Mouse (Mus musculus): Measurements from ENCODE around the gene Uba1y. TPM values are rescaled to one million over a fixed set of nuclear protein-coding genes. Genes with fewer than 3 reads are reported as not detected.
A peak's percentile ranks its signal among the peaks of the same experiment; 100 is the strongest.
"Not testable (repeated sequence)": the region's sequence is repeated elsewhere in the genome, so short reads cannot be mapped to it uniquely, and the experiment has no call there.

Gene Uba1y
- 0.12 and 0.24 TPM in 2 replicates for polyA plus RNA-seq (2015; fragmentation: Nextera tagmentation; extraction: Ambion mirVana)

DNA sequence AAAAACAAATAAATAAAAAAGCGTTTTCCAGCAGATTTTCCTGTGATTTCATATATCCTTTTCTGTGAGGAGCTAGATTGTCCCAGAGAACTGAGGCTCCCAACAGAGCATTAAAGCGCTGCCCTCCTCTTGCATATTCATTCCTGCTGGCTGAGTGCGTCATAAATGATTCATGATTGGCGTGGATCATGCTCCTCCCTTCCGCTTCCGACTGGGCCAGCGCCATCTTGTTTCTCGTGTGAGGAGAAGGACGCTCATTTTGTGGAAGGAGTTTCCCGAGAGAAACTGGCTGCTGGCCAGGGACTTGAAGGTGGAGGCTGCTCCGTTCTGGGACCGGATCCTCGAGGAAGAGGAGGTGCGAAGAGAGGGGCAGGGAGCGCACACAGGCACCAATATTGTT, at the start of gene Uba1y:
Gene Uba1y, plus strand, starts transcription at position 254 of the 400 bp plus-strand sequence.
- no peak within 1 kb of the TSS for H3K4me2 ChIP-seq (replicated peaks)
- no peak for ATAC-seq
- H3K27ac ChIP-seq: no peak within 1 kb of the TSS
- H3K9ac ChIP-seq (replicated peaks): no peak within 1 kb of the TSS
- H3K36me3 ChIP-seq: no peaks in the 10 kb centered on the region
- 83% methylated on average over 8 of the region's 15 CpGs for WGBS
- H3K4me3 ChIP-seq (replicated peaks): no peak within 1 kb of the TSS
- H3K27me3 ChIP-seq: no peaks in the 10 kb centered on the region
- H3K9me3 ChIP-seq: no peaks in the 10 kb centered on the region
- no peaks in the 10 kb centered on the region for H3K4me1 ChIP-seq (replicated peaks)

DNA sequence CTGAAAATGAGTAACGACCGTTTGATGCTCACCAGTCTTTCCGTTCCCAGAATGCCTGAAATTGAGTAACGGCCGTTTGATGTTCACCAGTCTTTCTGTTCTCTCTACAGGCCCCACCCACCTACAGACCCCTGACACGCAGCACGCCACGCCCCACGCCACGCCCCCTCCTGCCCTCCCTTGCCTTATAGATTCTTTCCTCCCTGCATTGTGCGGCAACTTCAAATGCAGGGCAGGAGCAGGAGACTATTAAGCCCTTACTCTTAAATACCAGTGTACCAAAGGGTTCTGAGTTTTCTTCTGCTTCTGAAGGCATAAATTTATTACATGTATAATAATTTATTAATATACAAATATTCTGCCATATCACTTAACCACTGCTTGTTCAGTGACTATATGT, 21.1 kb upstream of the Uba1y start, which contains the start of gene Zfy1:
Gene Zfy1, minus strand, starts transcription at position 101 of the 400 bp plus-strand sequence.
- not testable (repeated sequence) for ATAC-seq; H3K27me3 ChIP-seq; H3K9me3 ChIP-seq; H3K4me2 ChIP-seq (replicated peaks); H3K36me3 ChIP-seq; H3K9ac ChIP-seq (replicated peaks); H3K27ac ChIP-seq; H3K4me1 ChIP-seq (replicated peaks); H3K4me3 ChIP-seq (replicated peaks)
- WGBS: no CpG with 5 or more reads among the region's 11 CpGs

DNA sequence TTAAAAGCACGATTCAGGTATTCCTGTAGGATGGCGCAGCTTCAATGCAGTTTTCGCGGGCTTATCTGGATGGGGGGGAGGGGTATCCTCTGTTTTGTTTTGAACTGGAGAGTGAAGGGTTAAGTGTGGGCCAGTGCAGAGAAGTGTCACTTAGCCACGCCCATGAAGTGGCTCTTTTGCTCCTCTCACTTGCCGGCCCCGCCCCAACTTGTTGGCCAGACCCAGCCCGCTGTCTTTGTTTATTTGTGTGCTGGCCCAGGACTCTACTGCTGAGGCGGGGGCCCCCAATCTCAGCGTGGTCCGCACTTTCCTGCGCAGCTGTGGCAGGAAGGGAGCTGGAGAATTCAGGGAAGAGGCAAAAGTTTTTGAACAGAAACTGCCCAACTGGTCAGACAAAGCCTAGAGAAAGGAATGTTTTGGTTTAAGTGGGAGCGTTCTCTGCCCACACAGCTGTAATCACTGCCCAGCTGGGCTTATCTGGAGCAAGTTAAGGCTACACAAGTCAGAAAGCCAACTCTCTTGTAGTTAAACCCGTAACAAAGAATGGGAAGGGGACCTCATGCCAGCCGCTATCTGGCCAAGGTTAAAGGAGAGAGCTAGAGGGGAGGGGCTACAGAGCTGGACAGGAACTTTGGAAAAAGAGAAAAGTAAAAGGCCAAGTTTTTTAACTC, 9.3 kb upstream of the Uba1y start:
- Histone ChIP-seq H3K27me3 (no peaks in the 10 kb centered on the region), H3K4me3 (replicated peaks) (no peak overlapping the region; the same call in 1 of the 2 replicates), H3K36me3 (no peaks in the 10 kb centered on the region), H3K4me2 (replicated peaks) (peak overlapping the region; percentile 45), H3K9ac (replicated peaks) (no peak overlapping the region), H3K9me3 (no peaks in the 10 kb centered on the region), H3K4me1 (replicated peaks) (no peaks in the 10 kb centered on the region), H3K27ac (no peak overlapping the region; the same call in 1 of the 2 replicates)
- peak; percentile 82 for ATAC-seq
- WGBS: 0% methylated on average over 5 of the region's 15 CpGs

DNA sequence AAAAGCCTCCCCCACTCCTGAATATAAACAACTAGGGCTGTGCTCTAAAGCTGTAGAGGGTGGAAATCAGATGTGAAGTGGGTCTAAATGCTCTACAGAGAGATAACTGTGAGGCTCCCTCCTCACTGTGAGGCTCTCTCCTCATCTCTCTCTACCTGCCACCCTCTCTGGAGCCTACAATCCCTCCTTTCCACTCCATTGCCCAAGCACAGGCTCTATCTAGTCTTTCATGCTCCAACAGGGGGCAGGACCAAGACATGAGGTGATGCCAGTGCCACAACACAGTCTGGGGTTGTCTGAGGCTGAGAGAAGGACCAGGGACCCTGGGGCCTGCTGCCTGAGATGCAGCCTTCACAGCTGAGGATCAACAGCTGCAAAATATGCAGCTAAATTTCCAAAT, 54.0 kb downstream of the Uba1y start:
- Histone ChIP-seq H3K4me3 (replicated peaks) (no peak overlapping the region), H3K27me3 (no peaks in the 10 kb centered on the region), H3K27ac (peak overlapping the region; percentile 53; the same call in 1 of the 2 replicates), H3K9me3 (no peaks in the 10 kb centered on the region), H3K36me3 (no peaks in the 10 kb centered on the region), H3K9ac (replicated peaks) (no peak overlapping the region), H3K4me2 (replicated peaks) (no peak overlapping the region), H3K4me1 (replicated peaks) (no peaks in the 10 kb centered on the region)
- ATAC-seq: peak; percentile 82

DNA sequence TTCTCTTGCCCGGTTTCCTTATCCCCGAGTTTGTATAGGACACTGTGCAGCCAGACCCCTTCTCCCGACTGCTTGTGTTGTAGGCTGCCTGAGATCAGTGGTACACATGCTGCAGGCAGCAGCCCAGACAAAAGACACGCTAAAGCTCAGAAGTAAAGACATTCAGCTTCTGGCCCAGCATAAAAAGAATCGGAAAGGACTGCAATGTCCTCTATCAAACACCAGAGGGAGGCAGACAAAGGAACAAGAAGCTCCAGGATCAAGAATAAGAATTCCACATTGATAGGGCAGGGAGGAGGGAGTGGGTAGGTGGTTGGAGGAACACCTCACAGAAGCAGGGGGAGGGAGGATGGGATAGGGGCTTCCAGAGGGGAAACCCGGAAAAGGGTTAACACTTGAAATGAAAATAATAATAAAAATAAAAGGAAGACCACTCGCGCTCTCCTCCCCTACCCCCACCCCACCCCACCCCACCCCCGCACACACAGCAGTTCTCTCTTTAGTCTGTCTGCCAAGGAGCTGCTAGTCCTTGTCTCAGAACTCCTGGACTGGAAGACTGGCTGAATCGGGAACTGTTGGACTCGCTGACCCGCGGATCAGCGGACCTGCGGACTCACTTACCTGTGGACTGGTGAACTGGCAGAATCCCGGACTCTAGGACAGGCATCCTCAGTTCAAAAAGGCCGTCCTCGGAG, 54.6 kb downstream of the Uba1y start:
- Histone ChIP-seq H3K4me1 (replicated peaks) (no peaks in the 10 kb centered on the region), H3K4me3 (replicated peaks) (no peak overlapping the region), H3K27ac (peak overlapping the region; percentile 53; the same call in 1 of the 2 replicates), H3K27me3 (no peaks in the 10 kb centered on the region), H3K4me2 (replicated peaks) (peak overlapping the region; percentile 29), H3K9ac (replicated peaks) (no peak overlapping the region), H3K36me3 (no peaks in the 10 kb centered on the region), H3K9me3 (no peaks in the 10 kb centered on the region)
- 22% methylated on average over 6 of the region's 18 CpGs for WGBS
- ATAC-seq: peak; percentile 87

Other genes starting within 250 kb of the Uba1y start
- not detected in 2 replicates for gene Zfy1, start 21.2 kb upstream of the Uba1y start, polyA plus RNA-seq (2015; fragmentation: Nextera tagmentation; extraction: Ambion mirVana)
- gene Kdm5d, start 79.1 kb downstream of the Uba1y start, polyA plus RNA-seq (2015; fragmentation: Nextera tagmentation; extraction: Ambion mirVana): 10.0 and 17.6 TPM in 2 replicates
- gene Eif2s3y, start 191.9 kb downstream of the Uba1y start, polyA plus RNA-seq (2015; fragmentation: Nextera tagmentation; extraction: Ambion mirVana): 38.6 and 70.2 TPM in 2 replicates